Mouse (Mus musculus) hindbrain, embryonic 10.5 days (tissue): ENCODE measurements around the gene Ppp2r5e. TPM values are rescaled to one million over a fixed set of nuclear protein-coding genes. Genes with fewer than 3 reads are reported as not detected.

Source experiments
- DNase-seq: peaks from one replicate; pipeline ENCODE4 v3.0.0-alpha.2; 2017; ENCODE audit warnings: low spot score
- H3K27ac ChIP-seq: fragments of 300-500 bp; sonication (generic); 2 replicates; pipeline ENCODE4 v1.5.1; 2016; ENCODE audit warnings: mild to moderate bottlenecking, moderate library complexity
- H3K27me3 ChIP-seq: fragments of 300-500 bp; sonication (generic); 2 replicates; pipeline ENCODE4 v1.6.1; 2016; ENCODE audit warnings: mild to moderate bottlenecking; ENCODE audit not compliant: poor library complexity, insufficient read depth, severe bottlenecking
- H3K36me3 ChIP-seq: fragments of 300-500 bp; sonication (generic); 2 replicates; pipeline ENCODE4 v1.6.1; 2016; ENCODE audit warnings: mild to moderate bottlenecking, moderate library complexity
- H3K4me1 ChIP-seq: fragments of 300-500 bp; sonication (generic); replicated peaks from 2 replicates; pipeline ENCODE4 v1.6.1; 2016; ENCODE audit warnings: mild to moderate bottlenecking
- H3K4me3 ChIP-seq: fragments of 300-500 bp; sonication (generic); 2 replicates; pipeline ENCODE4 v1.5.1; 2016; ENCODE audit warnings: mild to moderate bottlenecking, moderate library complexity
- H3K9me3 ChIP-seq: fragments of 300-500 bp; sonication (generic); 2 replicates; pipeline ENCODE4 v1.6.1; 2016; ENCODE audit warnings: mild to moderate bottlenecking, moderate library complexity
- WGBS: fragments of 180-500 bp; shearing (Covaris S2); methylation state at CpG from one replicate; pipeline ENCODE4 v1.1.7; 2016; 5-methylcytosine and 5-hydroxymethylcytosine counted together
- polyA plus RNA-seq: library from polyadenylated mRNA; unstranded; fragments of >200 nt; fragmentation: Nextera tagmentation; extraction: Ambion mirVana; gene quantifications from 2 replicates; pipeline ENCODE4 v1.2.1, GENCODE M21; 2016

Gene Ppp2r5e
- polyA plus RNA-seq, 1 experiment from 2014 or later, result 14.2 TPM

- peak; percentile 50 for DNase-seq
- Histone ChIP-seq H3K36me3 (no peaks in the 10 kb centered on the region), H3K9me3 (no peaks in the 10 kb centered on the region), H3K27me3 (no peaks in the 10 kb centered on the region), H3K4me1 (peaks cover 12% of the 10 kb centered on the region), H3K27ac (no peak overlapping the region), H3K4me3 (no peak overlapping the region)
- 16% methylated on average over 4 of the region's 4 CpGs for WGBS
Observed at GRCm38 (mm10) chr12:75599490-75599889, 3.4 kb upstream of the Ppp2r5e start.

GRCm38 (mm10) chr12:75598988-75599387 lies 2.9 kb upstream of the Ppp2r5e start:
- Histone ChIP-seq H3K4me3 (no peak overlapping the region), H3K36me3 (no peaks in the 10 kb centered on the region), H3K27ac (no peak overlapping the region), H3K9me3 (no peaks in the 10 kb centered on the region), H3K4me1 (peaks cover 17% of the 10 kb centered on the region), H3K27me3 (no peaks in the 10 kb centered on the region)
- DNase-seq, result no peak
- WGBS, result 74% methylated on average over 4 of the region's 4 CpGs

DNA sequence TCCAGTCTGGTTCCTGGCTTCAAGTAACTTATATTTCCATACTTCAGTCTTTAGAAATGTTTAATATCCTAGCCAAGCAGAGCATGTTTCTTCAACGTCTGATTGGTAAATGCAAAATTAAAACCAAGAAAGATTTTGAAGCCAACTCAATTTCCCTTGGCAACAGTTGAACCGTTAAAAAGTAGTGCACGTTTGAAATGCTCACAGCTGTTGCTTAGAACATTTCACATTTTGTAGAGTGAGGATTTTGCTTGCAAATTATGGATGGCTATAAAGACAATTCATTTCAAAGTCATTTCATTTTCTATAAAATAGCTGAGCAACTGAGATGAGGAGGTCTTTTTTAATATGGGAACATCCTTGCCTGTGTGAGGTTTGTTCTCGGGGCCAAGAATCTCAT lies 1.7 kb upstream of the Ppp2r5e start:
- Histone ChIP-seq H3K4me1 (peaks cover 25% of the 10 kb centered on the region), H3K36me3 (peaks cover 7% of the 10 kb centered on the region), H3K4me3 (no peak overlapping the region), H3K27ac (no peak overlapping the region), H3K27me3 (no peaks in the 10 kb centered on the region), H3K9me3 (no peaks in the 10 kb centered on the region)
- 89% methylated on average over 4 of the region's 4 CpGs for WGBS
- DNase-seq, result no peak

GRCm38 (mm10) chr12:75595291-75596153 lies 523 bp downstream of the Ppp2r5e start:
- DNase-seq, result peak; percentile 44
- peaks cover 29% of the 10 kb centered on the region for H3K36me3 ChIP-seq
- peak overlapping the region; percentile 94 for H3K4me3 ChIP-seq
- no peaks in the 10 kb centered on the region for H3K27me3 ChIP-seq
- peaks cover 25% of the 10 kb centered on the region for H3K4me1 ChIP-seq
- no peaks in the 10 kb centered on the region for H3K9me3 ChIP-seq
- under 1% methylated on average over 95 of the region's 97 CpGs for WGBS
- H3K27ac ChIP-seq, result peak overlapping the region; percentile 97

DNA sequence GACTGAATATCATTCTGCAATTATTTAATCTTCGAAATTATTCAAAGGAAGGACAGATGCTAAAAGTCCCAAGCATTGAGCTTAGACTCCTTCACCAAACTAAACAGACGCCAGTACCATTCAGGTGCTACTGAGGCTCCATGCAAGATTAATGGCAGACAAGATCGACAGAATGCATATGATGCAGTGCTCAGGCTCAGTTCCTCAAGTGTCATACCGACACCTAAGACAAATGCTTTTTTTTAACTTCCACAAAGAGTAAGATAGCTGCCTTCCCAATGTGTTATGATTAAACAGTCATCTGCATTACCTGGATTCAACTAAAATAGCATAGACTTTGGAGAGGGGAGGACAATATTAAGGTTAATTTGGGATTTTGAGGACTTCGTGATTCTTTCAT lies 1.6 kb downstream of the Ppp2r5e start:
- Histone ChIP-seq H3K36me3 (peaks cover 40% of the 10 kb centered on the region), H3K4me3 (peak overlapping the region; percentile 94), H3K27me3 (no peaks in the 10 kb centered on the region), H3K9me3 (no peaks in the 10 kb centered on the region), H3K4me1 (peaks cover 19% of the 10 kb centered on the region), H3K27ac (no peak overlapping the region)
- 60% methylated on average over 5 of the region's 5 CpGs for WGBS
- DNase-seq, result no peak

DNA sequence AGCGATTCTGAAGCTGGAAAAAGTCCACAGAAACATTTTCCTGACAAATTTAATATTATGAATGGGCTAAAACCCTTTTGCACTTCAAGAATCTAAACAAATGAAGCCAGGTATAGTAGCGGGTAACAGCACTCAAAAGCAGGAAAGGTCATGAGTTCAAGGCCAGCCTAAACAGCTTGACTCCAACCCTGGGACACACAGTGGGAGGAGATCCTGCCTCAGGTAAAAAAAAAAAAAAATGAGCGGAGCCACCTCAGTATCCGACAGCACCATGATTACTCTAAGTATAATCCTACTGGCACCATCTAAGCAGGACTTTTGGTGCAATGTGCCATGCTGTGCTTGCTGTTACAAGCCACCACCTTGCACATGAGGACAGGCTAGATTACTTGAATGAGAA lies 2.2 kb downstream of the Ppp2r5e start:
- Histone ChIP-seq H3K9me3 (no peaks in the 10 kb centered on the region), H3K27me3 (no peaks in the 10 kb centered on the region), H3K27ac (no peak overlapping the region), H3K4me3 (peak overlapping the region; percentile 94; the same call in 1 of the 2 replicates), H3K4me1 (peaks cover 19% of the 10 kb centered on the region), H3K36me3 (peaks cover 46% of the 10 kb centered on the region)
- no peak for DNase-seq
- 80% methylated on average over 4 of the region's 4 CpGs for WGBS

GRCm38 (mm10) chr12:75587501-75587900 lies 8.5 kb downstream of the Ppp2r5e start:
- no peak for DNase-seq
- H3K4me3 ChIP-seq, result no peak overlapping the region
- H3K4me1 ChIP-seq, result no peaks in the 10 kb centered on the region
- H3K36me3 ChIP-seq, result peaks cover 97% of the 10 kb centered on the region
- H3K9me3 ChIP-seq, result no peaks in the 10 kb centered on the region
- no peaks in the 10 kb centered on the region for H3K27me3 ChIP-seq
- H3K27ac ChIP-seq, result no peak overlapping the region

DNA sequence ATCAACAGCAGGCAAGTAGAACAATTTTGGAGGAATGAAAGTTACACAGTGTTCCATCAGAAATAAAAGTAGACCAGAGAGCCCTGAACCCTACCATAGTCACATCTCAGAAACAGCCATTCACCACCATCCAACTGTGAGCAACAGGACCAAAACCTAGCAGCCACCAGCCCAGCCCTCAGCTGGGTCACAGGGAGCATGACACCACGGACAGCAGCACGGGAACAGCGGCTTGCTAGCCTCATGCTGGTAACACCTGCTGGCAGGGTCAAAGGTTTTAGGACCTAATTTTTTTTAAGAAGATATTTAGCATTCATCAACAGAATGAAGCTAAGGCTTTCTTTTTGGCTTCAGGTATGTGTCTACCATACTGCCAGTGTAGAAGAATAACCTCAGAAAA lies 12.3 kb downstream of the Ppp2r5e start:
- H3K36me3 ChIP-seq, result peaks cover 80% of the 10 kb centered on the region
- no peak for DNase-seq
- H3K27ac ChIP-seq, result no peak overlapping the region
- H3K4me1 ChIP-seq, result no peaks in the 10 kb centered on the region
- H3K9me3 ChIP-seq, result peaks cover 3% of the 10 kb centered on the region; the same call in 1 of the 2 replicates
- 62% methylated on average over 3 of the region's 3 CpGs for WGBS
- H3K27me3 ChIP-seq, result no peaks in the 10 kb centered on the region
- no peak overlapping the region for H3K4me3 ChIP-seq

GRCm38 (mm10) chr12:75579076-75579475 lies 17.0 kb downstream of the Ppp2r5e start:
- Histone ChIP-seq H3K4me3 (no peak overlapping the region), H3K36me3 (peaks cover 50% of the 10 kb centered on the region), H3K4me1 (peaks cover 5% of the 10 kb centered on the region; the same call in 1 of the 2 replicates), H3K27ac (no peak overlapping the region), H3K27me3 (no peaks in the 10 kb centered on the region), H3K9me3 (peaks cover 3% of the 10 kb centered on the region; the same call in 1 of the 2 replicates)
- WGBS, result 95% methylated on average over 2 of the region's 2 CpGs
- no peak for DNase-seq

DNA sequence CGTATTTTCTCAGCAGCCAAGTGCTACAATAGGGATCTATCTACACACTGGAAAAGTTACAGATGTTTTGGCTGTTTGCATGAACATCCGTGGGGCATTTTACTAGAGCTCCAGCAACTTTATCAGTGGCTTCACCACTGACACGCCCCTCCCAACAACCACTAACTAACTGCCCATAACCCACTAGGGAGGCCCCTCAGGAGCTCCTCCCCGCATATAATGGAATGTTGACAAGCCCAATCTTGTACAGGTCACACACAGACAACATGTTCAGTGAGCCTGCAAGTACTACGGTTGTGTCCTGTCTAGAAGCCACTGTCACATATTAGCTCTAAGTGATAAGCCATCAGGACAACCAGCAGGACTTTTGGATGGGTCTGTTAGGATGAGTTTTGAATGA lies 18.8 kb downstream of the Ppp2r5e start:
- Histone ChIP-seq H3K4me1 (peaks cover 5% of the 10 kb centered on the region; the same call in 1 of the 2 replicates), H3K9me3 (peaks cover 3% of the 10 kb centered on the region; the same call in 1 of the 2 replicates), H3K36me3 (peaks cover 32% of the 10 kb centered on the region), H3K27me3 (no peaks in the 10 kb centered on the region), H3K27ac (no peak overlapping the region), H3K4me3 (no peak overlapping the region)
- no peak for DNase-seq
- 88% methylated on average over 5 of the region's 5 CpGs for WGBS

- Histone ChIP-seq H3K27ac (no peak overlapping the region), H3K36me3 (peaks cover 1% of the 10 kb centered on the region; the same call in 1 of the 2 replicates), H3K4me3 (no peak overlapping the region), H3K27me3 (no peaks in the 10 kb centered on the region), H3K9me3 (no peaks in the 10 kb centered on the region), H3K4me1 (peaks cover 2% of the 10 kb centered on the region; the same call in 1 of the 2 replicates)
- 70% methylated on average over 4 of the region's 4 CpGs for WGBS
- no peak for DNase-seq
Observed at GRCm38 (mm10) chr12:75572271-75572670, 23.8 kb downstream of the Ppp2r5e start.

GRCm38 (mm10) chr12:75570138-75570537 lies 25.9 kb downstream of the Ppp2r5e start:
- Histone ChIP-seq H3K4me3 (no peak overlapping the region), H3K9me3 (no peaks in the 10 kb centered on the region), H3K4me1 (no peaks in the 10 kb centered on the region), H3K36me3 (peaks cover 11% of the 10 kb centered on the region; the same call in 1 of the 2 replicates), H3K27ac (no peak overlapping the region), H3K27me3 (no peaks in the 10 kb centered on the region)
- DNase-seq, result no peak
- 84% methylated on average over 1 of the region's 1 CpGs for WGBS

DNA sequence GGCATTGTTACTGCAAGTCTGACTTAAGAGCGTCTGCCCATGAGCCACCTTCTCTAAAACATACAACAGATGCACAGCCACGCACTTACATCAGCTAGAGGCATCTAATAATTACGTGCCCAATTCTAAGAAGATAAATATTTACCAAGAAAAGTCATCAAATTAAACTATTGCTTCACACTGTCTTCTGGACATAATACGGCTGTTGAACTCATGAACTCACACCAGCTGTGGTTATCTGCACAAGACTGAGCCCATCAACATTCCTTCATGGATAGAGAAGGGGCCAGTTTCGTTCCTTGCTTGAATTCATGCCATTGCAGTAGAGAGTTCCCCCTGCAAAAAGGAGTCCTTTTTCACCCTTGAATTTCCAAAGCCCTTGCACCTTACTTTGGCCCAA lies 28.3 kb downstream of the Ppp2r5e start:
- Histone ChIP-seq H3K4me1 (no peaks in the 10 kb centered on the region), H3K27me3 (no peaks in the 10 kb centered on the region), H3K36me3 (peaks cover 18% of the 10 kb centered on the region), H3K9me3 (no peaks in the 10 kb centered on the region), H3K27ac (no peak overlapping the region), H3K4me3 (no peak overlapping the region)
- WGBS, result 94% methylated on average over 5 of the region's 5 CpGs
- DNase-seq, result no peak
